Mouse (Mus musculus): ENCODE results near the gene Ank2.

The Ank2 gene

GRCm38 (mm10) chr3:127183998-127184753 lies 315.0 kb downstream of the Ank2 start:
- DNase-seq (ENCODE audit: low spot score in 2 of 2): no peak

GRCm38 (mm10) chr3:127172697-127173096 lies 326.5 kb downstream of the Ank2 start:
- DNase-seq (ENCODE audit: low spot score in 2 of 2): no peak

GRCm38 (mm10) chr3:127170246-127170645 lies 328.9 kb downstream of the Ank2 start:
- no peak for DNase-seq (ENCODE audit: low spot score in 2 of 2)

- DNase-seq (ENCODE audit: low spot score in 2 of 2): no peak
Measured at GRCm38 (mm10) chr3:127169114-127169513, 330.0 kb downstream of the Ank2 start.

GRCm38 (mm10) chr3:127163749-127164148 lies 335.4 kb downstream of the Ank2 start:
- no peak for DNase-seq (ENCODE audit: low spot score in 2 of 2)

- DNase-seq (ENCODE audit: low spot score in 2 of 2): peak; percentile 68
Measured at GRCm38 (mm10) chr3:127161998-127162712, 337.0 kb downstream of the Ank2 start.

- DNase-seq (ENCODE audit: low spot score in 2 of 2): no peak
Measured at GRCm38 (mm10) chr3:127161085-127161837, 337.9 kb downstream of the Ank2 start.

- DNase-seq (ENCODE audit: low spot score in 2 of 2): no peak
Measured at GRCm38 (mm10) chr3:127157706-127158105, 341.4 kb downstream of the Ank2 start.

- DNase-seq (ENCODE audit: low spot score in 2 of 2): no peak
Measured at GRCm38 (mm10) chr3:127156080-127156479, 343.1 kb downstream of the Ank2 start.

- no peak for DNase-seq (ENCODE audit: low spot score in 2 of 2)
Measured at GRCm38 (mm10) chr3:127153861-127154260, 345.3 kb downstream of the Ank2 start.

- no peak for DNase-seq (ENCODE audit: low spot score in 2 of 2)
Measured at GRCm38 (mm10) chr3:127153443-127153842, 345.7 kb downstream of the Ank2 start.

- DNase-seq (ENCODE audit: low spot score in 2 of 2): no peak
Measured at GRCm38 (mm10) chr3:127148648-127149047, 350.5 kb downstream of the Ank2 start.

- DNase-seq (ENCODE audit: low spot score in 2 of 2): no peak
Measured at GRCm38 (mm10) chr3:127140590-127140989, 358.6 kb downstream of the Ank2 start.

GRCm38 (mm10) chr3:127139638-127140037 lies 359.5 kb downstream of the Ank2 start:
- no peak for DNase-seq (ENCODE audit: low spot score in 2 of 2)

- no peak for DNase-seq (ENCODE audit: low spot score in 2 of 2)
Measured at GRCm38 (mm10) chr3:127137508-127137907, 361.6 kb downstream of the Ank2 start.

- no peak for DNase-seq (ENCODE audit: low spot score in 2 of 2)
Measured at GRCm38 (mm10) chr3:127134062-127134461, 365.1 kb downstream of the Ank2 start.

- no peak for DNase-seq (ENCODE audit: low spot score in 2 of 2)
Measured at GRCm38 (mm10) chr3:127131048-127131447, 368.1 kb downstream of the Ank2 start.

GRCm38 (mm10) chr3:127130167-127130770 lies 368.9 kb downstream of the Ank2 start:
- no peak for DNase-seq (ENCODE audit: low spot score in 2 of 2)

GRCm38 (mm10) chr3:127129750-127130149 lies 369.4 kb downstream of the Ank2 start:
- no peak for DNase-seq (ENCODE audit: low spot score in 2 of 2)

- no peak for DNase-seq (ENCODE audit: low spot score in 2 of 2)
Measured at GRCm38 (mm10) chr3:127127611-127128010, 371.5 kb downstream of the Ank2 start.

GRCm38 (mm10) chr3:127126220-127126619 lies 372.9 kb downstream of the Ank2 start:
- DNase-seq (ENCODE audit: low spot score in 2 of 2): no peak

GRCm38 (mm10) chr3:127124375-127124993 lies 374.7 kb downstream of the Ank2 start:
- no peak for DNase-seq (ENCODE audit: low spot score in 2 of 2)
